In genomic region chr11:20027719-20028118, GRCm38 (mm10) we compare ENCODE assay signal across 19 mouse cellular contexts.
DNase-seq lines count a peak whose midpoint lies in the region; ATAC-seq and TF ChIP-seq lines count a peak whose summit lies in the region.
"Had no signal": no experiment of that assay in that cellular context is flagged by ENCODE, and none has a peak within 500 bp of the region (broad histone marks: within the 10 kb centered on the region; RNA-seq: fewer than 3 reads in every experiment).

No protein-coding gene starts in this region.

- peak; percentile 56 for DNase-seq in kidney, adult 2 months
- no peak for DNase-seq in kidney, postnatal 4 days
- no peak for DNase-seq in liver, postnatal 0 days
- DNase-seq in kidney, postnatal 36 days, result peak; percentile 42 to 44
- DNase-seq: cerebellum, adult 11 months; cerebellum, adult 8-10 months; cerebellum, postnatal 25 days; gastrocnemius, postnatal 10 days; heart, adult 2 months had no signal

- 31% methylated on average over 9 of the region's 9 CpGs for WGBS in kidney, adult 2 months
- 76% methylated on average over 9 of the region's 9 CpGs for WGBS in liver, embryonic 12.5 days (ENCODE audit: insufficient replicate concordance)
- 82% methylated on average over 9 of the region's 9 CpGs for WGBS in liver, postnatal 0 days (ENCODE audit: insufficient replicate concordance)
- 52% methylated on average over 9 of the region's 9 CpGs for WGBS in intestine, postnatal 0 days
- WGBS in heart, embryonic 12.5 days, result 75% methylated on average over 9 of the region's 9 CpGs

- TF ChIP-seq CTCF in kidney, adult 2 months (conservative IDR thresholded peaks at IDR 0.05; ENCODE audit: insufficient read depth, insufficient read length, low read depth, low read length), result no peak
- TF ChIP-seq CTCF in liver, postnatal 0 days (IDR thresholded peaks at IDR 0.05; ENCODE audit: low read depth), result no peak
- TF ChIP-seq CTCF in intestine, postnatal 0 days (IDR thresholded peaks at IDR 0.05; ENCODE audit: low read depth), result no peak

- H3K36me3 ChIP-seq in kidney, adult 2 months (ENCODE audit: control insufficient read depth, insufficient read depth, low read length), result no peaks in the 10 kb centered on the region
- peaks cover 29% of the 10 kb centered on the region; the same call in 1 of the 2 replicates for H3K36me3 ChIP-seq in liver, embryonic 12.5 days
- peaks cover 3% of the 10 kb centered on the region; the same call in 1 of the 2 replicates for H3K36me3 ChIP-seq in liver, postnatal 0 days (replicated peaks; ENCODE audit: insufficient read depth, low read length)
- peaks cover 18% of the 10 kb centered on the region; the same call in 1 of the 2 replicates for H3K36me3 ChIP-seq in intestine, postnatal 0 days (ENCODE audit: control insufficient read depth, insufficient read depth)
- peaks cover 26% of the 10 kb centered on the region for H3K36me3 ChIP-seq in heart, embryonic 12.5 days

- no peaks in the 10 kb centered on the region; the same call in 1 of the 2 replicates for H3K4me1 ChIP-seq in kidney, adult 2 months (ENCODE audit: control insufficient read depth, insufficient read depth, low read length)
- peaks cover 43% of the 10 kb centered on the region for H3K4me1 ChIP-seq in liver, embryonic 12.5 days
- H3K4me1 ChIP-seq in liver, postnatal 0 days (ENCODE audit: insufficient read depth), result no peaks in the 10 kb centered on the region
- H3K4me1 ChIP-seq in intestine, postnatal 0 days (replicated peaks; ENCODE audit: control insufficient read depth, insufficient read depth, low read length), result no peaks in the 10 kb centered on the region
- no peaks in the 10 kb centered on the region for H3K4me1 ChIP-seq in heart, embryonic 12.5 days (replicated peaks)
- H3K4me1 ChIP-seq: embryonic facial prominence, embryonic 13.5 days; forebrain, embryonic 12.5 days; hindbrain, embryonic 10.5 days had no signal

- no peak overlapping the region for H3K4me2 ChIP-seq in liver, embryonic 12.5 days
- H3K4me2 ChIP-seq in liver, postnatal 0 days (ENCODE audit: low read depth, low read length), result no peak overlapping the region
- no peak overlapping the region for H3K4me2 ChIP-seq in intestine, postnatal 0 days (replicated peaks; ENCODE audit: low read depth)
- H3K4me2 ChIP-seq in heart, embryonic 12.5 days, result no peak overlapping the region
- H3K4me2 ChIP-seq: embryonic facial prominence, embryonic 13.5 days; forebrain, embryonic 12.5 days; heart, embryonic 11.5 days; hindbrain, embryonic 14.5 days had no signal

- ATAC-seq in liver, embryonic 12.5 days, result no peak
- no peak for ATAC-seq in liver, postnatal 0 days
- 0 out of 2 replicates have a peak, but pooled peaks have one; percentile 28 for ATAC-seq in intestine, postnatal 0 days
- no peak for ATAC-seq in heart, embryonic 12.5 days (ENCODE audit: insufficient number of reproducible peaks, low FRiP score)
- ATAC-seq: forebrain, embryonic 16.5 days had no signal

- H3K27ac ChIP-seq in kidney, adult 2 months (ENCODE audit: insufficient read depth, low read depth, low read length), result no peak overlapping the region
- H3K27ac ChIP-seq in liver, embryonic 12.5 days, result 0 out of 2 replicates have a peak overlapping the region, but pooled peaks have one; percentile 25
- H3K27ac ChIP-seq in liver, postnatal 0 days (ENCODE audit: low read depth), result no peak overlapping the region
- no peak overlapping the region for H3K27ac ChIP-seq in intestine, postnatal 0 days (ENCODE audit: low read depth, low read length)
- no peak overlapping the region for H3K27ac ChIP-seq in heart, embryonic 12.5 days (ENCODE audit: poor library complexity, severe bottlenecking)
- H3K27ac ChIP-seq: embryonic facial prominence, embryonic 13.5 days; forebrain, embryonic 12.5 days; heart, adult 2 months; hindbrain, embryonic 10.5 days; hindbrain, embryonic 14.5 days had no signal

- H3K27me3 ChIP-seq in kidney, adult 2 months (replicated peaks; ENCODE audit: control insufficient read depth, insufficient read depth, low read length), result no peaks in the 10 kb centered on the region
- no peaks in the 10 kb centered on the region for H3K27me3 ChIP-seq in liver, embryonic 12.5 days (replicated peaks)
- no peaks in the 10 kb centered on the region for H3K27me3 ChIP-seq in liver, postnatal 0 days (ENCODE audit: insufficient read depth, low read length)
- H3K27me3 ChIP-seq in intestine, postnatal 0 days (replicated peaks; ENCODE audit: control insufficient read depth, insufficient read depth, low read length), result no peaks in the 10 kb centered on the region
- H3K27me3 ChIP-seq in heart, embryonic 12.5 days (replicated peaks), result no peaks in the 10 kb centered on the region
- H3K27me3 ChIP-seq: embryonic facial prominence, embryonic 13.5 days; forebrain, embryonic 12.5 days had no signal

- no peak overlapping the region for H3K4me3 ChIP-seq in kidney, adult 2 months (ENCODE audit: insufficient read depth, low read depth, low read length)
- H3K4me3 ChIP-seq in liver, embryonic 12.5 days, result no peak overlapping the region
- no peak overlapping the region for H3K4me3 ChIP-seq in liver, postnatal 0 days (ENCODE audit: low read depth, low read length)
- H3K4me3 ChIP-seq in intestine, postnatal 0 days (ENCODE audit: low read depth, low read length), result no peak overlapping the region
- no peak overlapping the region for H3K4me3 ChIP-seq in heart, embryonic 12.5 days
- H3K4me3 ChIP-seq: embryonic facial prominence, embryonic 13.5 days; forebrain, embryonic 12.5 days; heart, adult 2 months; hindbrain, embryonic 10.5 days had no signal

- no peak for TF ChIP-seq EP300 in liver, postnatal 0 days (IDR thresholded peaks at IDR 0.05; ENCODE audit: low read depth)

- no peak overlapping the region for H3K9ac ChIP-seq in liver, embryonic 12.5 days
- H3K9ac ChIP-seq in liver, postnatal 0 days (replicated peaks), result no peak overlapping the region
- H3K9ac ChIP-seq in intestine, postnatal 0 days (ENCODE audit: low read depth, low read length), result no peak overlapping the region
- H3K9ac ChIP-seq in heart, embryonic 12.5 days, result no peak overlapping the region
- H3K9ac ChIP-seq: embryonic facial prominence, embryonic 13.5 days; forebrain, embryonic 12.5 days; hindbrain, embryonic 14.5 days had no signal

- no peaks in the 10 kb centered on the region; the same call in 1 of the 2 replicates for H3K9me3 ChIP-seq in liver, embryonic 12.5 days (replicated peaks)
- H3K9me3 ChIP-seq in liver, postnatal 0 days (ENCODE audit: low read length), result no peaks in the 10 kb centered on the region
- H3K9me3 ChIP-seq in intestine, postnatal 0 days (ENCODE audit: control insufficient read depth), result no peaks in the 10 kb centered on the region
- no peaks in the 10 kb centered on the region for H3K9me3 ChIP-seq in heart, embryonic 12.5 days (replicated peaks)
- H3K9me3 ChIP-seq: forebrain, embryonic 12.5 days; G1E; hindbrain, embryonic 10.5 days had no signal

- TF ChIP-seq POLR2A in kidney, adult 2 months (IDR thresholded peaks at IDR 0.05; ENCODE audit: low read depth, low read length), result no peak

Comparison
In these comparisons a context has a peak if more than half of its experiments do, and no peak if none do; other contexts are left out.
1. DNase-seq: peak in kidney, adult 2 months (single experiment) and kidney, postnatal 36 days (2 of 2); none in kidney, postnatal 4 days (0 of 2) and liver, postnatal 0 days (single experiment).